Mouse (Mus musculus) urinary bladder, postnatal 25 days (tissue): ENCODE results near the gene Cd151.
A peak's percentile ranks its signal among the peaks of the same experiment; 100 is the strongest.

Experiments
- DNase-seq: peaks from one replicate; pipeline ENCODE4 v3.0.0; 2022; ENCODE audit warnings: low spot score

The Cd151 gene

GRCm38 (mm10) chr7:141474160-141474559 is 7.0 kb downstream of the Cd151 start:
- no peak for DNase-seq

DNA sequence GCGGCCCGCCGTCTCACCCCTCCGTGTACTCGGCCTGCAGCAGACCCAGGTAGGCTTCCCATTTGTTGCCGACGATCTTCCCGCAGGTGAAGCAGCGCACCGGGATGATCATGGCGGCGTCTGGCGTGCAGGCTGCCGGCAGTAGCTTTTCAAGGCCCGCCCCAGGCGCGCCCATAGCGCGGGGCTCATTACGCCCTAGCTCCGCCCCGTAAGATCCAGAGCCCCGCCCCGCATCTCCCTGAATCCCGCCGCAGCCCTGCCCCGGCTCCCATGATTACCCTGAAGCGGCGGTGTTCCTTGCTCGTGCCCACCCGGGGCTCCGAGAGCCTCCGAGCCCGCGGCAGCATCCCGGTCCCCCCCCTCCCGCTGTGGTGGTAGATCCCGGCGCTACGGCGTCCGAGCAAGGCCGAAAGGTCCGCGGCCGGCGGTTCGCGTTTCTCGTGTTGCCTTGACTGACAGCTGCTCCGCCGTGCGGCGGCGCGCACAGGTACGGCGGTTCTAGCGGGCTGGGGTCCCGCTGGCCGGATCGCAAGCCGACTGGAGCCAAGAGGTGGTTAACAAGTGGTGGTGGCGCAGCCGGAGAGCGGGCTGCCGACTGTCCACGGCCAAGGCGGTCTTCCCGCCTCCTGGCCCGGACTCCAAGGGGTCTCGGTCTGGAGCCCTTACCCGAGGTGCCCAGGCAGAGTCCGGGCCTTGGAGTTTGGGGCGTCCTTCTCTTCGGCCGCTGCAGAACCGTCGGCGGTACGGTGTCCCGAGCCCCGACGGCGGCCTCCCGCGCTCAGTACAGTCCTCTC is 8.0 kb downstream of the Cd151 start, which contains the start of the genes Polr2l and Tspan4:
TSS of gene Polr2l (minus strand) at position 122 of the 794 bp plus-strand sequence.
TSS of gene Tspan4 (plus strand) at position 230 of the 794 bp plus-strand sequence.
- DNase-seq = peak; percentile 82

- no peak for DNase-seq
Measured at GRCm38 (mm10) chr7:141475805-141476158, 8.6 kb downstream of the Cd151 start.

DNA sequence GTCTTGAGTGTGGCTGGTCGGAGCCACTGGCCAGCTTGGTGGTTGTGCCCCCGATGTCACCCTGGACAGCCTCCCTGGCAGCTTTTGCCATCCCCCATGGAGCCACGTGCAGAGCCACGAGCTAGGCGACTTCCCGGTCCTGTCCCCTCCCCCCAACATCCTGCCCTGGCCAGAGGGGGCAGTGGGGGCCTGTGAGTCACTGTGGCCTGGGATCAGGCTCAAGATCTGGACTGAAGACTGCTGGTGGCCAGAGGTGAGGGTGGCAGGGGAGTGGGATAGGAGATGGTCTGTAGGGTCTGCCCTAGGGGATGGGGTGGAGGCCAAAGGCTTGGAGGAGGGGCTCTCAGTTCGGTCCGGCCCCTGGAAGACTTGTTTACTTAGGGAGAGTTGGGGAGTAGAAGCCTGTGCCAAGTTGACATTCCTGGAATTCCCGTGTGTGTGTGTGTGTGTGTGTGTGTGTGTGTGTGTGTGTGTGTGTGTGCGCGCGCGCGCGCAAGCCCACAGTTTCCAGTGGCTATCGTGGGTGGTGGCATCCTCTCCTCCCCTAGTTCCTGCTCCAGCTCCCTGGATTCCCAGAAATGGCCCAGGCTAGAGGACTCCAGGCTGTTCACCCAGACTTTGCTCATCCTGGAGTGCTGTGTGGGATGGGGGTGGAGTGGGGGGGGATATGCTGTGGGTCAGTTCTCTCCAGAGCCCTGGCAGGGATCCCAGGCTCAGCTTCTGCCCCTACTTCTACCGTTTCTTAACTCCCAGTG is 9.2 kb downstream of the Cd151 start:
- peak; percentile 83 for DNase-seq

GRCm38 (mm10) chr7:141476981-141477370 is 9.8 kb downstream of the Cd151 start:
- peak; percentile 23 for DNase-seq

DNA sequence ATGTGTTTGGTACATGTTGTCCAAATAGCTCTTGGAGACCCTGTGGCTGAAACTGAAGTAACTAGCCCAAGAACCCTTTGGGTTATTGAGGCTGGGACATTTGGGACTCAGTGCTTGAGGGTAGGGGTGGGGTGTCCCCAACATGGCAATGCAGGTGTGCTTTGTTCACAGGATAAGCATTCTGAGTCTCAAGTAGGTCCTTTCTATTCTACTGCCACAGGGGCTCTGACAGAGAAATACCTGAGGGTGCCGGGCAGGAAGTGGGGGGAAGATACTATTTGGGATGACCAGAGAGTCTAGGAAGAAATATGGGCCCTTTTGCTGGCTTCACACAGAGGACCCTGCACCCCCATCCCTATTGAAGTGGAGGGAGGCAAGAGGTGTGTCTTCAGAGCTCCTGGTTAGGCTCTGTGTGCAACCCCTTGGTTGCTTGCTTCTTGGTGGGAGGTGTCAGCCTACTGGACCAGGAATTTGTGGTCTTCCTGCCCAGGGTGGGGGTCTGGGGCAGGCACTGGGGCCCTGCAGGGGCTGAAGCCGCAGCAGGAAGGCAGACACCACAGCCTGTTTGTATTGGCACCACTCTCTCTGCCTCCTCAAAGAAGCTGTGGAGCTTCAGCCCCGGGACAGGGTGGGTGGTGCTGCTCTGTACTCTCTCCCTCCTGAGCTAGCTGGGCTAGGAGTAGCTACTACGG is 10.5 kb downstream of the Cd151 start:
- no peak for DNase-seq

- no peak for DNase-seq
Measured at GRCm38 (mm10) chr7:141478270-141478748, 11.1 kb downstream of the Cd151 start.

DNA sequence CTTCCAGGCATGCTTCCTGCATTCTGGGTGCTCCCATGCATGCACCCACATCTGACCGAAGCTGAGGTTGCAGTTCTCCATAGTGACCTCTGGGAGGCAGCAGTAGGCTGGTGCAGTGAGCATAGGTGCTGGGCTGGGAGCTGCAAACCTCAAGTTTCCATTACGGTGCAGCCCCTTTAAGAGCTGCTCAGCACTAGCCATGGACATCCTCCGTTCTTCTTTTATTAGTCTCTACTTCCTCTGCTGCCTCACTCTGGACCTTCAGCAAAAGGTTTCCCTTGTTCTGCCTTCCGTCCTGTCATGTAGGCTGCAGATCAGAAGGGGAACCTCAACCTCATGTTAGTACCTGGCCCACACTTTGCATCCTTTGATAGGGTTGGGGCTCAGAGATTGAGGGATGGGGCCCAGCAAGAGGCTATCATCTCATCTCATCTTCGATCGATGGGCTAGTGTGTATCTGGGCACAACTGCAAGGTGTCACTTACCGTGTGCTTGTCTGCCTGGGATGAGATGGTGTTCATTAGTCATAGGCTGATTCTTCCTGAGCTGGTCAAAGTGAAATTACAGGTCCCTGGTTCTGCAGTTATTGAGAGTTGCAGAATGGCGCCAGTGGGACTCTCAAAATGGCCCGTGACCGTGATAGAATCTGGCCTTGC is 13.8 kb downstream of the Cd151 start:
- peak; percentile 55 for DNase-seq

DNA sequence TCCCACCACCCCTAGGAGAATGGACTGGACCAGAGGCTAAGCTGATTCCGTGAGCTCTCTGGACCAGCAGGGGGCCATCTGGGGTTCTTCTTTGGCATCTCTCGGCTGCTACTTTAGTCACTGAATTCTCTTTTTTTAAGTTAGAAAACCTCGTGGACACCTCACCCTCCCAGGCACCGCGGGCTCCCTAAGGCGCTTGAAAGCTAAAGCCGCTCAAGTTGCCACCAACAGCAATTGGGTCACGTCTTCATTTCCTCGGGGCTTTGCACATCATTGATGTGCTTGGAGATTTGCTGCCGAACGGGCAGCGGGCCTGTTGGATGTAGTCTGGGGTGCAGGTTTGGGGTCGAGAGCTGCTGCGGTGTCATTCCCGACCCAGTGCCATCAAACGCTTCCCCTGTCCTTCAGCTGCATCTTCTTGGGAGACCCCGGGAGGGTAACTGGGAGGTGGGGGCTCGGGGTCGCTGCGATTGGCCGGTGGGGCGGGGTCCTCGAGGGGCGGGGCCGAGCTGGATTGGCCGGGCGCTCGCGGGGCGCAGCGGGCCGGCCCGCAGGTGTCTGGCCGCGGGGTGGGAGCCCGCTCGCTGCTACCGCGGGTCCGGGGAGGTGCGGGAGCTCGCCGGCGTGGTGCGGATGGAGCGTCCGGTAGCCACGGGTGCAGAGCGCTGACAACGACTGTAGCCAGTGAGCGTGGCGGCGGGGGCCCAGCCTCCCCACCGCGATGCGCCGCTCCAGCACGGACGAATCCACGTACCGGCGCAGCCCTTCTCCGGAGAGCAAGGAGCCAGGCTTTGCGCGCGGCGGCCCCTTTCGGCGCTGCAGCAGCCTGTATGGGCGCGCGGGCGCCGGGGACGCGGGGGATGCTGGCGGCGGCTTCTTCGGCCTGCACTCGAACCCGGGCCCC is 14.6 kb downstream of the Cd151 start:
- peak; percentile 25 for DNase-seq

- no peak for DNase-seq
Measured at GRCm38 (mm10) chr7:141482531-141483024, 15.4 kb downstream of the Cd151 start.

GRCm38 (mm10) chr7:141483114-141483653 is 16.0 kb downstream of the Cd151 start:
- no peak for DNase-seq

- no peak for DNase-seq
Measured at GRCm38 (mm10) chr7:141484186-141485120, 17.3 kb downstream of the Cd151 start.

DNA sequence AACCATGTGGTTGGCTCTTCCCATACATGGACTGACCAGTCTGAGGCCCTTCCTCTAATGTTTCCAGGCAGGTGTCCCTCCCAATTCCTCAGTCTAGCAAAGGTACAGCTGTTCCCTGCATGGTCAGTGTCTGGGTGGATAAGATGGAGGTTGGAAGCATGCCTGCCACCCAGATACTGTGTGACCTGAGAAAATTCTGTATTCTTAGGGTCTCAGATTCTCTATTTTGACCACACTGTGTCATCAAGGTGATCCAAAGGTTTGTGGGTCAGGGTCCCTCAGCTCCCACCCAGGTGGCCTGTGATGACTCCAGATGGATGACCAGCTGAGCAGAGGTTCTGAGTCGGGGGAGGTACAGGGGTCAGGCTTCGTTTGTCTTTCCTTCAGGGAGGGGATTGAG is 18.0 kb downstream of the Cd151 start:
- DNase-seq = no peak

GRCm38 (mm10) chr7:141485606-141486005 is 18.4 kb downstream of the Cd151 start:
- DNase-seq = no peak

- no peak for DNase-seq
Measured at GRCm38 (mm10) chr7:141486239-141486638, 19.0 kb downstream of the Cd151 start.

- DNase-seq = no peak
Measured at GRCm38 (mm10) chr7:141487141-141487540, 19.9 kb downstream of the Cd151 start.

GRCm38 (mm10) chr7:141491151-141491550 is 24.0 kb downstream of the Cd151 start:
- no peak for DNase-seq

DNA sequence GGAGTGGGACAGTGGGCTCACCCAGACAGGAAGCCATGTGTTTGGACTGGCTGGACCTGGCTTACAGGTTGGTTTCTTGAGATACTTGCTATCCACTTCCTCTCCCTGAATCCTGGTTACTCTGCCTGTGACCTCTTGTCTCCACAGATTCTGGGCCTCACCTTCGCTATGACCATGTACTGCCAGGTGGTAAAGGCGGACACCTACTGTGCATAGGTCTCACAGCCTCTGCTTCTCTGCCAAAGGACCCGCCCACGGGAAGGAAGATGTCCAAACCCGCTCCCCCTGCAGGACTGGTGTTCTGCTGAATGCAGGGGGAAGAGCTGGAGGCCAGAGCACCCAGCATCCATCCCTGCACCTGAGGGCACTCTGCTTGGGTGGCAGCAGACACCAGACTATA is 25.5 kb downstream of the Cd151 start:
- DNase-seq = no peak

DNA sequence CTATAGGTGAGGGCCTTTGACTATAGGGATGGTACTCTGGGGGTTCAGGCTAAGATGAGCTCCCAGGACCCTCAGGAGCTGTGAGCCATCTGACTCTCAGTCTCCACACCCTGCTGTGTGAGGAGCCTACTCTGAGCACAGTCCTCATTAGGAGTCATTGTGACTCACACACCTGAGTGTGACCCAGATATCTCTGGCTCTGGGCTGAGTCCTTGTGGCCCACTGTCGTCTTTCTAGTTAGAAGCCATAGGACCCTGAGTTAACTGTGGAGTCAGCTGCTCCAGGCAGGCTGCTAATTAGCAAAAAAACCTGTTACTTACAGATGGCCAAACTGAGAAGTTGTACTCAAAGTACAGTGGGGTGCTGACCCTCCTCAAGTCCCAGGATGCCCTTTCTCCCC is 26.5 kb downstream of the Cd151 start:
- DNase-seq = no peak
